Mouse (Mus musculus) gastrocnemius, postnatal 14 days (tissue): ENCODE data around the gene BC035947. TPM values are rescaled to one million over a fixed set of nuclear protein-coding genes. Genes with fewer than 3 reads are reported as not detected.
A peak's percentile ranks its signal among the peaks of the same experiment; 100 is the strongest.
"Not testable (repeated sequence)": the region's sequence is repeated elsewhere in the genome, so short reads cannot be mapped to it uniquely, and the experiment has no call there.

Experiments
- DNase-seq: peaks from one replicate; pipeline ENCODE4 v3.0.0; 2021; ENCODE audit warnings: mixed read lengths
- intact Hi-C: fragments of 180-260 bp; cut with DNase I; formaldehyde crosslinking; loops from one replicate; pipeline ENCODE4 v1.15.1; 2025; ENCODE audit warnings: low total_unique reads
- long read RNA-seq, 2 experiments: library from polyadenylated mRNA; stranded (forward); transcript quantifications; one replicate each; pipeline ENCODE4 v2.0.0; 2021
- total RNA-seq, 2 experiments: library from RNA; stranded (reverse); gene quantifications; 2 replicates each; pipeline ENCODE4 v1.2.3; 2021

BC035947 gene
- total RNA-seq, result not detected
- long read RNA-seq, experiment 1, result 0 reads
- long read RNA-seq, experiment 2, result 0 reads

- intact Hi-C loops, result no loop called here
- DNase-seq, result no peak
These were observed at the start of gene BC035947 for GRCm38 (mm10) chr1:78511621-78512160. Gene BC035947 (minus strand): TSS chr1:78512158.

DNA sequence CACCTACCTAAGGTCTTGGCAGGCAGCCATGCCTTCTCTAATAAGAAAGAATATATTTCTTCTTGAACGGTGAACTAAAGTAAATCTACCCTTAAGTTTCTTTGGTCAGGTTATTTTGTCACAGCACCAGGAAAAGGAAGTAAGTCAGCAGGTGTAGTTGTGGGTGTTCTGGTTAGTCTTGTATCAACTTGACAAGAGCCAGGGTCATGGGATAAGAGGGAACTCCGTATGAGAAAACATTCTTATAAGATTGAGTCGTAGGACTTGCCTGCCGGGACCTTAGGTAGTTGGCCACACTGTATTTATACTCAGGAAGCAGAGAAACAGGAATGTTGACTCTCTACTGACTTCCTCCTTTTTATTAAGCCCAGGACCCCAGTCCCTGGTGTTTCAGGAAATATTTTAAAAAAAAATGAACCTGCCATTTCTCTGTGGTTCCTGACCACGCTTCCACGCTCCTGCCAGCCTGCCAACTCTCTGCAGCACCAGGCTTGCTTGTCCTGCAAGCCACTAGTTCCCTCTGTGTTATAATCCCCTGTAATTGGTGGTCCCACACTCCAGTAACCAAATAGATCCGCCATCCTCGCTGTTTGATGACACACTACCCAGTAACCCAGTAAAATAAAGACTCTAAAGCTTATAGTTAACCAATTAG is 42.2 kb upstream of the BC035947 start:
- intact Hi-C loops, result no loop called here
- no peak for DNase-seq

GRCm38 (mm10) chr1:78548961-78549360 is 37.0 kb upstream of the BC035947 start:
- intact Hi-C loops, result no loop called here
- DNase-seq, result no peak

- intact Hi-C loops, result no loop called here
- DNase-seq, result no peak
These were observed 34.3 kb upstream of the BC035947 start for GRCm38 (mm10) chr1:78546258-78546657.

DNA sequence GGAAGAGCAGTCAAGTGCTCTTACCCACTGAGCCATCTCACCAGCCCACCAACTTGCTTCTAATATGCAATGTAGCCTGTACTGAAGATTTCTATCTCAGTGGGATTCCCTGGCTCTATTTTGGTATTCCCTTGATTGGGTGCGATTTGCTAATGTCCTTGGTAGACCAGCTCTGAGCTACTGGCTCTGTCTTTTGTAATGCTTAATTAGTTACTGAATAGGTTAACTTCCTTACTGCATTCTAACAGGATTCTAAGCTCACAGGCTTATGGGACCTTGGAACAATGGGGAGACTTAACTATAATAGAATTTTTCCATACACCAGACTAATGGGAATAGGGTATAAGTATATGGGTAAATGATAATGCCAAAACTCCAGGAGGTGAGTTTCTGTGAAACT is 31.7 kb upstream of the BC035947 start:
- intact Hi-C loops, DNase-seq: not testable (repeated sequence)

DNA sequence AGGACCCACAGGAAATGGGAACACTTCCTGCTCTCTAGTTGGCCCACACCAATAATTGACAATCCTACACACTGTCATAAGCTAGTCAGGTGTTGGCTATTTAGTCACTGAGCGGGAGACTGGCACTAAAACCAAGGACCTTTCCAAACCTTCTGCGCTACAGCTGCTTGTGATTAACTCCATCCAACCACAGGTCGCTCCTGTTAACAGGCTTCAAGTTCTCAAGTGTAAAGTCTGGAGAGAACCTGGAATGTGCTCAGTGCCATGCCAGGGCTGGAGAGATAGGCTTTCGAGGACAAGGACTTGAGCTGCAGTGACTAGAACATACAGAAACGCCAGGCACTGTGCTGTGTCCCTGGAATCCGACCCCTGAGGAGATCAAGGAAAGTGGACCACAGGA is 27.2 kb upstream of the BC035947 start:
- DNase-seq, result no peak
- intact Hi-C loops, result no loop called here

DNA sequence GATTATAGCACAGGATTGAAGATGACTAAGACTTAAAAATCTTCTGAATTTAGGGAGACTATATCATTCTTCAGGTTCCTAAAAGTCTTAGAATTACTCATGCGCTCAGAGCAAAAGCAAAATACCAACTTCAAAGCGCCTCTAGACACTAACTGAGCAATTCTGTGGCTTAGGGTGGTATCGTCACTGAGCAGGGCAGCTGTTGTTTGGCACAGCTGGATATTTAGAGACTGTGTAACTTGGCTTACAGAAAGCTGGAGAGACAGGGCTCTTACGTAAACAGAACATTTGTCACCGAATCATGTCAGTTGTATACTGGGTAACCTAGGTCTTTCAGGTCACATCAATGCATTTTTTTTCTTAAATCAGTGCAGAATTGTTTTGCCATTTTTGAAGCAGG is 26.4 kb upstream of the BC035947 start:
- intact Hi-C loops, result no loop called here
- no peak for DNase-seq

DNA sequence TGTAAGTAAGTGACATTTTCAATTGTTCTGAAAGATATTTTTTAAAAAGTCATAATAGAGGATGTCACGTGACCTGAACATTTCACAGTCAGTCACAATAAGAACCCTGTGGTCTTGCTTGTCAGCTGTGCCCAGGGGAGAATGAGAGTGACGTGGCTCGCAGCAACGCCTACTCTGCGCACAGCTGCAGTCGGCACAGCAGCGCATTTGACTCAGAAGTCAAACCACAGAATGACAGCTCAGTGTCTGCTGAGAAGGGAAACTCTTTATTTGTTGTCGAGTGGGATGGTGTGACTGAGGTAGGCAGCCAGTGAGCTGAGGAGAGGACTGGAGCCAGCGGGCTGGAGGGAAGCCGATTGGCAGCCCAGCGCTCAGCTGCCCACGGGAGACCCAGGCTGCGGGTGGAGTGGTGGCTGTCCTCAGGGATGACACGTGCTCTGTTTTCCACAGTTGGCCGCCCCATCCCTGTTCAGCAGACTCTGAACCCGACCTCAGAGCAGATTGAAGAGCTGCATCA is 25.6 kb upstream of the BC035947 start:
- peak; percentile 68 for DNase-seq
- intact Hi-C loops, result no loop called here

GRCm38 (mm10) chr1:78536310-78537164 is 24.6 kb upstream of the BC035947 start:
- peak; percentile 80 for DNase-seq
- intact Hi-C loops, result no loop called here

DNA sequence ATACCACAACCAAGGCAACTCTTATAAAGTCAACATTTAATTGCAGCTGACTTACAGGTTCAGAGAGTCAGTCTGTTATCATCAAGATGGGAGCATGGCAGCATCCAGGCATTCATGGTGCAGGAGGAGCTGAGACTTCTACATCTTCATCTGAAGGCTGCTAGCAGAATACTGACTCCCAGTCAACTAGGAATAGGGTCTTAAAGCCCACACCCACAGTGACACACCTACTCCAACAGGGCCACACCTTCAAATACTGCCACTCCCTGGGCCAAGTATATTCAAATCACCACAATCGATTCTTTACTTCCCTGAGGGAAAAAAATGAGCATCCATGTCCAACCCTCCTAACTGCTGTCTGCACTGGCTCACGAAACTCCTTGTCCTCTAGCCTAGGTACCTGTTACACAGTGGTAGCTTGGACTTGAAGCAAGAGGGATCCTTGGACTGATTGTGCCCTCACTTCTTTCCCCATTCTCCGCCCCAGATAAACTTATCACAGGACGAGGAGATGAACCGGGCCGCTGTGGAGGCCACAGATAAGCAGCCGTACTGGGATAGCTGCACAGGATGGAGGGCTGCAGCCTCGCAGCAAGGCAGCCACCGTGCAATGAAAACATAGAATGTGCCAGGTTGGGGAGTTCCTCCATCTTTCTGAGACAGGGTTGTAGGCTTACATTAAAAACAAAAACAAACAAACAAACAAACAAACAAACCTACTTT is 22.6 kb upstream of the BC035947 start:
- intact Hi-C loops, result no loop called here
- no peak for DNase-seq

DNA sequence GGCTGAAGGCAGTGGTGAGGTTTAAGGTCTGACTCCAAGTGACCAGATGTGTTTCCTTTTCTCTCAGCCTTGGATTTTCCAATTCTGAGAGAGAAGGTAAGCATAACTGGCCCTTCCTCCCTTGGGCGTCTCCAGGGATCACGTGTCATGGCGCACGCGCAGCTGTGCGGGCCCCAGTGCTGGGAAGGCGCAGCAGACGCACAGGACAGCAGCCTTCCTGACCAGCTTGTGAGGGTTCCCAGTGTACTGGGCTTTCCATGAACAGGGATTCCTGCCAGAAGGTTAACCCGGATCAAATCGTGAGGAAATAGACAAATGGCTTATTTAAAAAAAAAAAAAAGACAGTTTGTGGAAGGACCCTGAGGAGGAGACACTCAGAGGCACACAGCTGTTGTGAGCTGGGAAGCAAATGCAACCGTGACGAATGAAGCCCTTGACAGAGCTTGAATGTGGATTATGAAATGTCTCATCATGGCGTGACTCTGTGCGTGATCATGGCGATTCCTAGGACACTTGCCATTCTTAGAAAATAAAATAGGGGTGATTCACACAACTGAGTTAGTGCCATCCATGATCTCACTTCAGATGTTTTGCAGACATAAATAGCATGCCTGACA is 20.3 kb upstream of the BC035947 start:
- DNase-seq, result peak; percentile 67
- intact Hi-C loops, result no loop called here

GRCm38 (mm10) chr1:78530500-78531215 is 18.7 kb upstream of the BC035947 start:
- intact Hi-C loops, result no loop called here

DNA sequence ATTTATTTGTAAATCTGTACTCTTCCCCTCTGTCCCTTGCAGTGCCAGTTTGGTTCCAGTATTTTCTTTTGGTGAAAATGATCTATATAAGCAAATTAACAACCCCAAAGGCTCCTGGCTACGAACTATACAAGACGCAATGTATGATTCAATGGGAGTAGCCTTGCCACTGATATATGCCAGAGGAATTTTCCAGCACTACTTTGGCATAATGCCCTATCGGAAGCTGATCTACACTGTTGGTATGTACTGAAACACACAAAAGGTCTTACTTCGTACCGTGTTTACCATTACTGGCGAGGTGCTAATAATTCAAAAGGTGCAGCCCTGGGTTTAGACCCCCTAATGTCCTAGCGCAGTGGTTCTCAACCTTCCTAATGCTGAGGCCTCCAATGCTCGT is 17.1 kb upstream of the BC035947 start:
- no peak for DNase-seq
- intact Hi-C loops, result loop anchor here (5.0 kb wide), 1 partner anchor 148 kb away; no protein-coding TSS in a partner anchor

More at GRCm38 (mm10) chr1:78530500-78531215, 18.7 kb upstream of the BC035947 start:
- DNase-seq, result no peak

- intact Hi-C loops, result loop anchor here (5.0 kb wide), 1 partner anchor 149 kb away; no protein-coding TSS in a partner anchor
- DNase-seq, result no peak
These were observed 16.4 kb upstream of the BC035947 start for GRCm38 (mm10) chr1:78528356-78528755.

- DNase-seq, result peak; percentile 61
- intact Hi-C loops, result loop anchor here (5.0 kb wide), 1 partner anchor 152 kb away; no protein-coding TSS in a partner anchor
These were observed 13.4 kb upstream of the BC035947 start for GRCm38 (mm10) chr1:78525189-78525886.

- intact Hi-C loops, result no loop called here
- no peak for DNase-seq
These were observed 6.9 kb upstream of the BC035947 start for GRCm38 (mm10) chr1:78518907-78519306.

- DNase-seq, result no peak
- intact Hi-C loops, result no loop called here
These were observed 798 bp upstream of the BC035947 start for GRCm38 (mm10) chr1:78512756-78513155.

DNA sequence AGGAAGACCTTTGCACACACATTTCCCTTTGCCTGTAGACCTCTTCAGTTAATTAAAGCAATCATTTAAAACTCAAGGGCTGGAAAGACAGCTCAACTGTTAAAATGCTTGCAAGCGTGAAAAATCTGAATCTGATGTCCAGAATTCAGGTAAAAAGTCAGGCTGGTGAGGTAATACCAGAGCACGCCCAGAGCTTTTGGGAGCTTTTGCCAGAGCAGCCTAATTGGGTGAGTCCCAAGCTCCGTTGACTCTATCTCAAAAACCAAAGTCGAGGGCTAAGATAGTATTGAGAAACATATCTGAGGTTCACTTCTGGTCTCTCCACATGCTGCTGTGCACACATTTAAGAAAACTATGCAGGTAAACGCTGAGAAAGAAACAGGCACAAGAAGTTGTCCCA is 1.1 kb downstream of the BC035947 start, which contains the start of gene Mogat1:
Gene Mogat1, plus strand, starts transcription at position 130 of the 400 bp plus-strand sequence.
- no peak for DNase-seq
- intact Hi-C loops, result no loop called here
